Mouse (Mus musculus) midbrain, embryonic 14.5 days (tissue): ENCODE results near the gene Galnt12. TPM values are rescaled to one million over a fixed set of nuclear protein-coding genes. Genes with fewer than 3 reads are reported as not detected.

ENCODE experiments used
- ATAC-seq: fragments of 200-750 bp; cut with Nextera tagmentation; 2 replicates; pipeline ENCODE4 v1.8.0; 2017; ENCODE audit warnings: moderate number of reproducible peaks, moderate library complexity; ENCODE audit not compliant: low FRiP score, low TSS enrichment
- DNase-seq: peaks from one replicate; pipeline ENCODE4 v3.0.0-alpha.2; 2015
- H3K27ac ChIP-seq: fragments of 300-500 bp; sonication (generic); replicated peaks from 2 replicates; pipeline ENCODE4 v1.5.1; 2014; ENCODE audit warnings: mild to moderate bottlenecking, low read depth, low read length, moderate library complexity
- H3K27me3 ChIP-seq: fragments of 300-500 bp; sonication (generic); 2 replicates; pipeline ENCODE4 v1.6.1; 2014; ENCODE audit warnings: low read length, control low read depth, mixed read lengths; ENCODE audit not compliant: control insufficient read depth, insufficient read depth
- H3K36me3 ChIP-seq: fragments of 300-500 bp; sonication (generic); 2 replicates; pipeline ENCODE4 v1.6.1; 2014; ENCODE audit warnings: low read length, control low read depth; ENCODE audit not compliant: control insufficient read depth, insufficient read depth
- H3K4me1 ChIP-seq: fragments of 300-500 bp; sonication (generic); 2 replicates; pipeline ENCODE4 v1.6.1; 2014; ENCODE audit warnings: mild to moderate bottlenecking, antibody characterized with exemption, low read length, control low read depth; ENCODE audit not compliant: control insufficient read depth, insufficient read depth
- H3K4me2 ChIP-seq: fragments of 300-500 bp; sonication (generic); 2 replicates; pipeline ENCODE4 v1.6.1; 2014; ENCODE audit warnings: mild to moderate bottlenecking, low read length, moderate library complexity
- H3K4me3 ChIP-seq: fragments of 300-500 bp; sonication (generic); replicated peaks from 2 replicates; pipeline ENCODE4 v1.5.1; 2014; ENCODE audit warnings: low read depth, low read length
- H3K9ac ChIP-seq: fragments of 300-500 bp; sonication (generic); replicated peaks from 2 replicates; pipeline ENCODE4 v1.6.1; 2014; ENCODE audit warnings: mild to moderate bottlenecking, low read length, moderate library complexity
- H3K9me3 ChIP-seq: fragments of 300-500 bp; sonication (generic); 2 replicates; pipeline ENCODE4 v1.6.1; 2016; ENCODE audit warnings: low read length, control low read depth, mixed read lengths; ENCODE audit not compliant: control insufficient read depth
- WGBS: fragments of 180-500 bp; shearing (Covaris S2); extraction: QIAGEN DNeasy Blood & Tissue Kit; methylation state at CpG from one replicate; pipeline ENCODE4 v1.1.7; 2014; 5-methylcytosine and 5-hydroxymethylcytosine counted together
- polyA plus RNA-seq: library from polyadenylated mRNA; unstranded; fragments of >200 nt; fragmentation: Nextera tagmentation; extraction: Ambion mirVana; gene quantifications from 2 replicates; pipeline ENCODE4 v1.2.1, GENCODE M21; 2014

The Galnt12 gene
- polyA plus RNA-seq, 1 experiment from 2014 or later = 3.1 TPM

GRCm38 (mm10) chr4:47151553-47152183, 60.0 kb downstream of the Galnt12 start:
- no peak overlapping the region for H3K9ac ChIP-seq
- H3K4me2 ChIP-seq = no peak overlapping the region
- H3K27me3 ChIP-seq = no peaks in the 10 kb centered on the region
- WGBS = 85% methylated on average over 8 of the region's 8 CpGs
- DNase-seq (peak; percentile 20), ATAC-seq (no peak)
- no peak overlapping the region for H3K4me3 ChIP-seq
- no peak overlapping the region for H3K27ac ChIP-seq
- H3K4me1 ChIP-seq = no peaks in the 10 kb centered on the region
- no peaks in the 10 kb centered on the region for H3K9me3 ChIP-seq
- no peaks in the 10 kb centered on the region for H3K36me3 ChIP-seq

GRCm38 (mm10) chr4:47161103-47161755, 69.5 kb downstream of the Galnt12 start:
- Histone ChIP-seq H3K27me3 (no peaks in the 10 kb centered on the region), H3K27ac (no peak overlapping the region), H3K4me2 (no peak overlapping the region), H3K4me3 (no peak overlapping the region), H3K9me3 (no peaks in the 10 kb centered on the region), H3K4me1 (peaks cover 10% of the 10 kb centered on the region; the same call in 1 of the 2 replicates), H3K9ac (no peak overlapping the region), H3K36me3 (no peaks in the 10 kb centered on the region)
- peak; percentile 40; the same call in 1 of the 2 replicates for ATAC-seq
- 6% methylated on average over 4 of the region's 4 CpGs for WGBS
- peak; percentile 67 for DNase-seq

GRCm38 (mm10) chr4:47161756-47162587, 70.3 kb downstream of the Galnt12 start:
- H3K4me3 ChIP-seq = no peak overlapping the region
- no peaks in the 10 kb centered on the region for H3K27me3 ChIP-seq
- H3K4me1 ChIP-seq = peaks cover 10% of the 10 kb centered on the region; the same call in 1 of the 2 replicates
- no peaks in the 10 kb centered on the region for H3K9me3 ChIP-seq
- H3K4me2 ChIP-seq = no peak overlapping the region
- WGBS = 63% methylated on average over 12 of the region's 12 CpGs
- ATAC-seq (no peak), DNase-seq (peak; percentile 31)
- H3K36me3 ChIP-seq = no peaks in the 10 kb centered on the region
- no peak overlapping the region; the same call in none of the 2 replicates for H3K27ac ChIP-seq
- no peak overlapping the region for H3K9ac ChIP-seq

- Histone ChIP-seq H3K4me2 (no peak overlapping the region), H3K27ac (no peak overlapping the region), H3K9me3 (no peaks in the 10 kb centered on the region), H3K36me3 (no peaks in the 10 kb centered on the region), H3K9ac (no peak overlapping the region), H3K4me3 (no peak overlapping the region), H3K27me3 (no peaks in the 10 kb centered on the region), H3K4me1 (no peaks in the 10 kb centered on the region)
- no peak for ATAC-seq
- 38% methylated on average over 1 of the region's 1 CpGs for WGBS
- DNase-seq = no peak
Measured at GRCm38 (mm10) chr4:47172314-47172713, 80.6 kb downstream of the Galnt12 start.

Other genes starting within 250 kb of the Galnt12 start
- gene Gabbr2, start 100.0 kb upstream of the Galnt12 start, polyA plus RNA-seq = 8.6 and 10.7 TPM in 2 replicates
- 5.3 and 6.0 TPM in 2 replicates for gene Anks6, start 34.5 kb upstream of the Galnt12 start, polyA plus RNA-seq
- gene Col15a1, start 116.3 kb downstream of the Galnt12 start, polyA plus RNA-seq = 1.8 and 3.0 TPM in 2 replicates